Mouse (Mus musculus) activated CD4-positive, CD25-positive, alpha-beta regulatory T cell, adult 9 weeks (primary cell): ENCODE results near the gene Nol9. TPM values are rescaled to one million over a fixed set of nuclear protein-coding genes. Genes with fewer than 3 reads are reported as not detected.

Experiments
- polyA plus RNA-seq: library from polyadenylated mRNA; unstranded; fragments of 100-300 nt; shearing (Covaris generic); gene quantifications from one replicate; pipeline ENCODE4 v1.2.1, GENCODE M21; 2017

Gene Nol9
- polyA plus RNA-seq = 6.3 TPM

DNA sequence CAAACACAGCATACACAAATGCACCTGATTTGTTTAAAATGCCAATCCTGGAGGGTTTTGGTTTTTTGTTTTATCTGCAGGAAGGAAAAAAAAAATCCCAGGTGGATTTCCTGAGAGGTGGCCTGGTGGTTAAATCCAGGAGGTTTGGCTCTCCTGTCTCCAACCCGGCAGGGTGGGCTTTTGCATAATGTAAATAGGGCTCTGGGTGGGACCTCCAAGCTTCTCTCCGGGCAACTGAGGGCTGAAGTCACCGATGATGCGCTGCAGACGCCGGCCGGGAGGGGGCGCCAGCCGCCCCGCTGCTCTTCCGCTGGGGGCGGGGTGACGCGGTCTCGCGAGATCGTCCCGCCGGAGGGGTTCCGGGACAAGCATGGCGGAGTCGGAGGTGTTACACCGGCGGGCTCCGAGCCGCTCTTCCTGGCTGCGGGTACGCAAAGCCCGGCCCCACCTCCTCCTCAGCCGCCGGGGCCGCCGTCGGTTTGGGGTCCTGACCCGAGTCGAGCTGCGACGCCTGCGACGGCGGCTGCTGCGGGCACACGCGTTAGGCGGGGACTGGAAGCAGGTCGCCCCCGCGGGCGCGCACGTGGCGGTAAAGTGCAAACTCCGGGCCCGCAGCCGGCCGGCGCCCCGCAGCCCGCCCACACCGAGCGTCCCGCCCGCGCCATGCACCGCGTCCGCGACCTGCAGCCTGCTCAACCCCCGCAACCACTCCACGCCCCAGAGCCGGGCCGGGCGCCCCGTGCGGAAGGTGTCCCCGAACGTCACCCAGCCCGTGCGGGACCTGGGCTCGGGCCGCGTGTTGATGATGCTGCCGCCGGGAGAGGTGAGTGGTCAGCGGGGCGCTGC lies at the start of gene Nol9:
Gene Nol9, plus strand, starts transcription at position 337 of the 846 bp plus-strand sequence.

DNA sequence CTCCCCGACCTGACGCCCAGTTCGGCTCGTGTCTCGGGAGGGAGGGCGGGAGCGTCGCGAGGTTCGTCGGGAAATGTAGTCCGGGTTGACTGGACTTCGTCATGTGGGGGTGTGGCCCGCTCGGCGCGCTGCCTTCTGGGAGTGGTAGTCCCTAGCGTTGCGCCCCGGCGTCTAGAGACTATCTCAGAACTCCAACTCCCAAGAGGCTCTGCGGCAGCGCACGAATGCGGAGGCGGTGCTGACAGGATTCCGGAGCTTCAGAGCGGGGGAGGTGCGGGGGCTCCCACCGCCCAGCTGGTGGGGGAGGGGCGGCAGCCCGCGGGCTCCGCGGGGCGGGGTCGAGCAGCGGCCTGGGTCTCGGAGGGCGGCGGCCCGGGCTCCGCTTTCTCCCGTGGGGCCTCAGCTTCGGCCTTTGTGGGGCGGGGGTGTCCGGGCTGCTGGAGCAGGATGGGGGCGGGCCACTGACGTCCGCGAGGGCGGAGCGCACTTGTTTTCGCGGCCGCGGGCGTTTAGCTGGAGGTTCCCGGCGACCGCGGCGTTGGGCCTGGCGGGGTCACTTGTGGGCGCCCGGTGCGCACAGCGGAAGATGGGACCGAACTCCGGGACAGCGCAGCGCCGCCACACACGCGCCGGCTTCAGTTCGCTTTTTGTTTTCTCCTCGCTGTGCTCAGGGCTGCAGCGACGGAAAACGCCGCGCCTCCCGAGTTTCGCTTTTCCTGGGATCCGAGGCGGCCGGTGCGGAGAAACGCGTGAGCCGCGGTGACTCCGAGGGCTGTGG lies 42.8 kb upstream of the Nol9 start, which contains the start of gene Phf13:
Gene Phf13, minus strand, starts transcription at position 86 of the 778 bp plus-strand sequence.

DNA sequence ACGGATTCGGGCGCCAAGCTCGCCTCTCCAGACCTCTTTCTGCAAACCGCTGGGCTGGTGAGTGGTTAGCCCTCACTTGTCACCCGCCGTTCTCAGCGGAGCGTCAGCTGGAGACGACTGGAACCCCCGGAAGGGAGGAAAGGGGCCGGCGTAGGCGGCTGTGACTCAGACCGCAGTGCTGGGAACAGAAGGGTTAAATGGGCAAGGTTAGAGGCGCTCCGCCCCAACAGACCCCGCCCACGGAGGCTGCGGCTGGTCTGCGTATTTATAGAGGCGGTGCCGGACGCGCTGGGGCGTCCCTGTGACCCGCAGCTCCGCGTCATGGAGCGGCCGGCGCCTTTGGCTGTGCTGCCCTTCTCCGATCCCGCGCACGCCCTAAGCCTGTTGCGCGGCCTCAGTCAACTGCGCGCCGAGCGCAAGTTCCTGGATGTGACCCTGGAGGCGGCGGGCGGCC lies 30.5 kb upstream of the Nol9 start, which contains the start of gene Klhl21:
Gene Klhl21, plus strand, starts transcription at position 182 of the 454 bp plus-strand sequence.

DNA sequence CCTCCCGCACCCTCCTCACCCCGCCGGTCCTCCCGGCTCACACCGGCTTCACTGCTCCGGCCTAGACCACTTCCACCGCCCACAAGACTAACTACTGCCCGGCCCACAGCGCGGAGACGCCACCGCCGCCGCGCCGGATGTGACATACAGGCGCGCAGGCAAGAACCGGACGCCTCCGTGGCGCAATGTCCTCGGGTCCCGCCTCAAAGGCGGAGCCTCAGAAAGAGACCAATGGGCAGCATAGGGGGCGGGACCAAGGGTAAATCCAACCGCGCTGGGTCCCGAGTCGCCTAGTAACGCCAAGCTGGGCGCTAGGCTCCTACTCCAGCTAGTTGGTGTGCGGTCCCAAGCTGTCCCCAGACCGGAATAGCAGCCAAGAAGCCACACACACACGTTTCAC lies 11.6 kb upstream of the Nol9 start, which contains the start of gene Zbtb48:
Gene Zbtb48, minus strand, starts transcription at position 148 of the 400 bp plus-strand sequence.

DNA sequence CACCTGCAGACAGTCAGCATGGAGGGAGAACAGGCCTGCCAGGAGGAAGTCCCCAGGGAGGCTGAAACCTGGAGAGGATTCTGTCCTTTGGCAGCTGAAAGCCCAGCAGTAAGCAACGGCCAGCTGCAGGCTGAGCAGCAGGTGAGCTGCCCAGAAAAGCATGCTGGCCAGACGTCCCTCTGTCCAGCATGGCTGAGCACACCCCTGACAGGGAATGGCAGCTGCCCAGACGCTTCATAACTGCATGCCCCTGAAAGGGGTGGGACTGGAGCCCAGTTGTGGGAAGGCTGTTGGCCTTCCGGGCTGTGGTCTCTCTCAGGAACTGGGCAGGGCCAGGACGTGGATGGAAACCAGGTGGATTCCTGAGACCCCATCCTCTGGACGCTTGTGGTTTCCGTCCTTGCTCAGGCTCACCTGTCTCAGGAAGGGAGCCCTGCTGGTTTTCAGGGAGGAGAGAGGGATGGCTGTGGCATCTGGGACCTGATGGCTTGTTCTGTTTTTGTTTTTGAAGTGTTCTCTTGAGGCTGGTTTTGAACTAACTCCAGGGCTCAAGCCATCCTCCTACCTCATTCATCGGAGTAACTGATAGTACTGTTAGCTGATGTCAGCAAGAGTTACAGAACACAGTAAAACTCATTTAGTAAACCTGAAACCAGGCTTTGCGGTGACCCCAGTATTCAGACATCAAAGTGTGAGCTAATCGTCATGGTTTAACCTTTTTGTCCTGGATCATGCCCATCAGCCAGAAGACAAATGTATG lies 716 bp upstream of the Nol9 start, which contains the start of gene Tas1r1:
Gene Tas1r1, minus strand, starts transcription at position 344 of the 760 bp plus-strand sequence.

DNA sequence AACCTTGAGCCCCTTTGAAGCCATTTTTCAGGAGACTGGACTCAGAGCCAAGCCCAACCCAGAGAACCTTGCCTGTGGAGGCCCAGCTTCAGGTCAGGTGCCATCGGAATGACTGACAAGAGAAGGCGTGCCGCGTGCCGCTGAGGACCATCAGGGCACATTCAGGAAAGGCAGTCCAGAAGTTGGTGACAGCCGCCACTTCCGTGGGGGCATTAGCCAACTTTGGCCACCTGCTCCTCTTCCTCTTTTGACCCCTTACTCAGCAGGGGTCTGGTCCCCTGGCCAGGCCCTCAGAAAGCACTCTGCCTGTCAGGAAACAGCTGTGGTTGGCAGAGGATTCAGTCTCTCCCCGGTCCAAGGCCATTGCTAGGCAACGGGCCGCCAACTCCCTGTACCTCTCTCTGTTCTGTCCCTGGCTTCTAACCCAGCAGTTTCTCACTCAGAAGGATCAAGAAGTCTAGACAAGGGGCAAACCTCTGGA lies 33.0 kb downstream of the Nol9 start, which contains the start of gene Plekhg5:
Gene Plekhg5, plus strand, starts transcription at position 378 of the 481 bp plus-strand sequence.

Other genes starting within 250 kb of the Nol9 start
- gene Camta1, start 177.4 kb upstream of the Nol9 start, polyA plus RNA-seq = 27.9 TPM
- 49.1 TPM for gene Dnajc11, start 105.6 kb upstream of the Nol9 start, polyA plus RNA-seq
- gene Thap3, start 50.3 kb upstream of the Nol9 start, polyA plus RNA-seq = 116 TPM
- 4.3 TPM for gene Phf13, start 43.1 kb upstream of the Nol9 start, polyA plus RNA-seq
- gene Klhl21, start 30.5 kb upstream of the Nol9 start, polyA plus RNA-seq = 1.4 TPM
- gene Zbtb48, start 11.7 kb upstream of the Nol9 start, polyA plus RNA-seq = 30.2 TPM
- gene Tas1r1, start 753 bp upstream of the Nol9 start, polyA plus RNA-seq = not detected
- 4.3 TPM for gene Plekhg5, start 33.2 kb downstream of the Nol9 start, polyA plus RNA-seq
- 194 TPM for gene Tnfrsf25, start 76.6 kb downstream of the Nol9 start, polyA plus RNA-seq
- 17.0 TPM for gene Espn, start 113.0 kb downstream of the Nol9 start, polyA plus RNA-seq
- gene Hes2, start 119.5 kb downstream of the Nol9 start, polyA plus RNA-seq = not detected
- gene Acot7, start 138.8 kb downstream of the Nol9 start, polyA plus RNA-seq = 149 TPM
- not detected for gene Gpr153, start 234.9 kb downstream of the Nol9 start, polyA plus RNA-seq